Mouse (Mus musculus) intestine, embryonic 16.5 days (tissue): Measurements from ENCODE around the gene Kndc1. TPM values are rescaled to one million over a fixed set of nuclear protein-coding genes. Genes with fewer than 3 reads are reported as not detected.
A peak's percentile ranks its signal among the peaks of the same experiment; 100 is the strongest.

Experiments used
- ATAC-seq: fragments of 200-750 bp; cut with Nextera tagmentation; 2 replicates; pipeline ENCODE4 v1.8.0; 2017; ENCODE audit warnings: moderate TSS enrichment, moderate library complexity
- H3K27ac ChIP-seq: fragments of 300-500 bp; sonication (generic); 2 replicates; pipeline ENCODE4 v1.5.1; 2014; ENCODE audit warnings: mild to moderate bottlenecking, low read length
- H3K27me3 ChIP-seq: fragments of 300-500 bp; sonication (generic); replicated peaks from 2 replicates; pipeline ENCODE4 v1.6.1; 2014; ENCODE audit warnings: low read length, control low read depth, mixed read lengths; ENCODE audit not compliant: control insufficient read depth, insufficient read depth
- H3K36me3 ChIP-seq: fragments of 300-500 bp; sonication (generic); 2 replicates; pipeline ENCODE4 v1.6.1; 2014; ENCODE audit warnings: low read length, control low read depth; ENCODE audit not compliant: control insufficient read depth, insufficient read depth
- H3K4me1 ChIP-seq: fragments of 300-500 bp; sonication (generic); 2 replicates; pipeline ENCODE4 v1.6.1; 2014; ENCODE audit warnings: low read length, control low read depth, mixed read lengths; ENCODE audit not compliant: control insufficient read depth, insufficient read depth
- H3K4me2 ChIP-seq: fragments of 300-500 bp; sonication (generic); 2 replicates; pipeline ENCODE4 v1.6.1; 2014; ENCODE audit warnings: low read depth, low read length, control low read depth
- H3K4me3 ChIP-seq: fragments of 300-500 bp; sonication (generic); 2 replicates; pipeline ENCODE4 v1.5.1; 2014; ENCODE audit warnings: mild to moderate bottlenecking, low read length
- H3K9ac ChIP-seq: fragments of 300-500 bp; sonication (generic); 2 replicates; pipeline ENCODE4 v1.6.1; 2014; ENCODE audit warnings: low read depth, low read length
- H3K9me3 ChIP-seq: fragments of 300-500 bp; sonication (generic); 2 replicates; pipeline ENCODE4 v1.6.1; 2016; ENCODE audit warnings: low read length, control low read depth; ENCODE audit not compliant: control insufficient read depth
- WGBS: fragments of 180-500 bp; shearing (Covaris S2); extraction: QIAGEN DNeasy Blood & Tissue Kit; methylation state at CpG from one replicate; pipeline ENCODE4 v1.1.7; 2014; 5-methylcytosine and 5-hydroxymethylcytosine counted together
- polyA plus RNA-seq: library from polyadenylated mRNA; unstranded; fragments of >200 nt; fragmentation: Nextera tagmentation; extraction: Ambion mirVana; gene quantifications from 2 replicates; pipeline ENCODE4 v1.2.1, GENCODE M21; 2015

Kndc1 gene
- polyA plus RNA-seq, 1 experiment from 2014 or later, result 0.09 TPM

- H3K4me3 ChIP-seq, result peak overlapping the region; percentile 46
- H3K9ac ChIP-seq, result no peak overlapping the region
- H3K4me1 ChIP-seq, result peaks cover 11% of the 10 kb centered on the region; the same call in 1 of the 2 replicates
- peak overlapping the region; percentile 69 for H3K4me2 ChIP-seq
- H3K27ac ChIP-seq, result no peak overlapping the region
- H3K36me3 ChIP-seq, result no peaks in the 10 kb centered on the region
- H3K9me3 ChIP-seq, result no peaks in the 10 kb centered on the region
- H3K27me3 ChIP-seq, result peaks cover 10% of the 10 kb centered on the region; the same call in 1 of the 2 replicates
- peak; percentile 87 for ATAC-seq
- WGBS, result 13% methylated on average over 29 of the region's 29 CpGs
These were observed 19.9 kb downstream of the Kndc1 start for GRCm38 (mm10) chr7:139914141-139915047.

GRCm38 (mm10) chr7:139915646-139916257, 21.3 kb downstream of the Kndc1 start:
- 8% methylated on average over 14 of the region's 14 CpGs for WGBS
- Histone ChIP-seq H3K9me3 (no peaks in the 10 kb centered on the region), H3K4me2 (no peak overlapping the region; the same call in 1 of the 2 replicates), H3K4me1 (peaks cover 9% of the 10 kb centered on the region; the same call in 1 of the 2 replicates), H3K27me3 (peaks cover 10% of the 10 kb centered on the region; the same call in 1 of the 2 replicates), H3K4me3 (no peak overlapping the region), H3K9ac (no peak overlapping the region), H3K27ac (no peak overlapping the region), H3K36me3 (no peaks in the 10 kb centered on the region)
- no peak for ATAC-seq

- no peak overlapping the region for H3K9ac ChIP-seq
- no peak overlapping the region for H3K4me2 ChIP-seq
- ATAC-seq, result no peak
- no peak overlapping the region for H3K4me3 ChIP-seq
- H3K27ac ChIP-seq, result no peak overlapping the region
- peaks cover 9% of the 10 kb centered on the region; the same call in 1 of the 2 replicates for H3K4me1 ChIP-seq
- H3K36me3 ChIP-seq, result no peaks in the 10 kb centered on the region
- H3K9me3 ChIP-seq, result no peaks in the 10 kb centered on the region
- H3K27me3 ChIP-seq, result peaks cover 10% of the 10 kb centered on the region; the same call in 1 of the 2 replicates
- WGBS, result 0% methylated on average over 1 of the region's 1 CpGs
These were observed 21.8 kb downstream of the Kndc1 start for GRCm38 (mm10) chr7:139916345-139916744.

DNA sequence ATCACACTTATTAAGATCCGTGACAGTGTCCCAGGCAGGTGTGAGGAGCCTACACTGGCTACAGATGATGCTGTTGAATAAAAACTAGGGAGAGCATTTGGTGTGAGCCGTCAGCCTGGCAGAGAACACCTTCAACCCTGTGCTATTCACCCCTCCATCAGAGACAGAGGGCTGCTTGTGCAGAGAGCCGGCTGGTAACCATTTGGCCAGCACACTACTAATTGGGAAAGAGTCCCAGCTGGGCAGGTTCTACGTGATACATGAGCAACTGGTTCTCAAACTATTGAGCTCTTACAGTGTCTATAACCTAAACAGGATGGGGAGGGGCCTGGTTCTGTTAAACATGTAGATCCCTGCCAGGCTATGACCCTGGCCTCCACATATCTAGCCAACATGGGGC, 23.8 kb downstream of the Kndc1 start:
- Histone ChIP-seq H3K9me3 (no peaks in the 10 kb centered on the region), H3K36me3 (no peaks in the 10 kb centered on the region), H3K4me1 (peaks cover 9% of the 10 kb centered on the region; the same call in 1 of the 2 replicates), H3K27ac (no peak overlapping the region), H3K4me3 (no peak overlapping the region), H3K4me2 (no peak overlapping the region), H3K27me3 (peaks cover 9% of the 10 kb centered on the region; the same call in 1 of the 2 replicates), H3K9ac (no peak overlapping the region)
- 75% methylated on average over 4 of the region's 4 CpGs for WGBS
- ATAC-seq, result no peak

GRCm38 (mm10) chr7:139930732-139931131, 36.2 kb downstream of the Kndc1 start:
- ATAC-seq, result 0 out of 2 replicates have a peak, but pooled peaks have one; percentile 56
- 17% methylated on average over 11 of the region's 11 CpGs for WGBS
- no peaks in the 10 kb centered on the region for H3K27me3 ChIP-seq
- no peak overlapping the region for H3K4me2 ChIP-seq
- H3K36me3 ChIP-seq, result no peaks in the 10 kb centered on the region
- no peaks in the 10 kb centered on the region for H3K9me3 ChIP-seq
- H3K4me1 ChIP-seq, result no peaks in the 10 kb centered on the region
- no peak overlapping the region for H3K4me3 ChIP-seq
- no peak overlapping the region for H3K27ac ChIP-seq
- H3K9ac ChIP-seq, result no peak overlapping the region

- no peak for ATAC-seq
These were observed 42.2 kb downstream of the Kndc1 start for GRCm38 (mm10) chr7:139936705-139937104.

GRCm38 (mm10) chr7:139937138-139937537, 42.6 kb downstream of the Kndc1 start:
- no peaks in the 10 kb centered on the region for H3K36me3 ChIP-seq
- H3K4me3 ChIP-seq, result no peak overlapping the region
- no peaks in the 10 kb centered on the region for H3K4me1 ChIP-seq
- 0 out of 2 replicates have a peak, but pooled peaks have one; percentile 42 for ATAC-seq
- H3K27me3 ChIP-seq, result peaks cover 3% of the 10 kb centered on the region; the same call in 1 of the 2 replicates
- H3K9ac ChIP-seq, result no peak overlapping the region
- H3K9me3 ChIP-seq, result no peaks in the 10 kb centered on the region
- H3K4me2 ChIP-seq, result no peak overlapping the region
- 60% methylated on average over 3 of the region's 3 CpGs for WGBS
- no peak overlapping the region for H3K27ac ChIP-seq

More at GRCm38 (mm10) chr7:139936705-139937104, 42.2 kb downstream of the Kndc1 start:
- no peak overlapping the region for H3K4me2 ChIP-seq
- no peaks in the 10 kb centered on the region for H3K36me3 ChIP-seq
- H3K9ac ChIP-seq, result no peak overlapping the region
- WGBS, result 85% methylated on average over 10 of the region's 10 CpGs
- H3K9me3 ChIP-seq, result no peaks in the 10 kb centered on the region
- no peaks in the 10 kb centered on the region for H3K4me1 ChIP-seq
- H3K27ac ChIP-seq, result no peak overlapping the region
- H3K27me3 ChIP-seq, result peaks cover 2% of the 10 kb centered on the region; the same call in 1 of the 2 replicates
- H3K4me3 ChIP-seq, result no peak overlapping the region

DNA sequence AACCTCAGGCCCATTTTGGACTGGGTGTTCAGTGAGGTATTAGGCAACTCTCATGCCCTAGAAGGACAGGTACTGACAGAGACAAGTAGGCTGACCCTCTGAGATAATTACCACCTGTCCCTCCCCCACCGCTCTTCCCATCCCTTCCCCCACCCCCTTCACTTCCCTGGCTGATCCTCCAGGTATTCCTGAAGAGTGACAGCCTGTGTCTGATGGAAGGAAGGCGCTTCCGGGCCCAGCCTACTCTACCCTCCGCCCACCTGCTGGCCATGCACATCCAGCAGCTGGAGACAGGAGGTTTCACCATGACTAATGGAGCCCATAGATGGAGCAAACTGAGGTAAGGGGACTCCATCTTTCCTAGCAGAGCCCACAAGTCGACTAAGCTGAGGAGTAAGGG, 43.3 kb downstream of the Kndc1 start:
- Histone ChIP-seq H3K27me3 (peaks cover 6% of the 10 kb centered on the region; the same call in 1 of the 2 replicates), H3K36me3 (no peaks in the 10 kb centered on the region), H3K9me3 (no peaks in the 10 kb centered on the region), H3K9ac (no peak overlapping the region), H3K4me1 (no peaks in the 10 kb centered on the region), H3K4me2 (no peak overlapping the region), H3K27ac (no peak overlapping the region), H3K4me3 (no peak overlapping the region)
- WGBS, result 65% methylated on average over 5 of the region's 5 CpGs
- no peak for ATAC-seq

DNA sequence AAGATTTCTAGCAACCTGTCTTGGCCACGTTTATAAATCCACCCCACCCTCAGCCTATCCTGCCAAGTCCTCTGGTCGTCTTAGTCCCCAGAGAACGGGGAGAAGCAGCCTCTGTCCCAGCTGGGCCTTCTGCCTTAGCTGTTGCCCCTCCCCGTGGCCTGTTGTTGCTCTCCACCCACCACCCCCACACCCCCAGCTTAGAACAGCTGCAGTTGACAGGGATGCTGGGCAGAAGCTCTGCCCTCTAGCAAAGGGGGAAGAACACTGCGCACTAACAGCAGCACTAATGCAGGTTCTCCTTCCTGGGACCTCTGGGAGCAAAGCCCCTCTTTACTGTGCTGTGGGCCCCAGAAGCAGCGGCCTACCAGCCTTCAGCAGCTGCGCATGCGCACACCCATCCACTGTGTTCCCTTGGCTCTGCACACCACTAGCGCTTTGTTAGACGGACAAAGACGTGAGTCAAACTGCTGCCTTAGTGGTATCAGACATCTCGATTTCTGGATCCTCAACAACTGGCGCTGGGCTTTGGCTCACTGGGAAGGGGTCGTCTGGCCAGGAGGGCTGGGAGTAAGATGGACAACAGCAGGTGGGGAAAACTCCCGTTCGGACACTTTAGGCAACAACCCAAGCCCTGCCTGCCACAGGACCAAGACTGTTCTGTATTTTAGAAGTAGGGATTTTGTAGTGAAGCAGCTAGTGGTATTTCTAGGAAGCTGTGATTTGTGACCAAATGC, 46.1 kb downstream of the Kndc1 start:
- no peak overlapping the region for H3K9ac ChIP-seq
- peaks cover 9% of the 10 kb centered on the region; the same call in 1 of the 2 replicates for H3K4me1 ChIP-seq
- 63% methylated on average over 16 of the region's 16 CpGs for WGBS
- no peaks in the 10 kb centered on the region for H3K9me3 ChIP-seq
- H3K4me2 ChIP-seq, result no peak overlapping the region
- no peak overlapping the region for H3K4me3 ChIP-seq
- H3K36me3 ChIP-seq, result no peaks in the 10 kb centered on the region
- no peak overlapping the region for H3K27ac ChIP-seq
- no peak for ATAC-seq
- peaks cover 32% of the 10 kb centered on the region for H3K27me3 ChIP-seq
